Mouse (Mus musculus) retina, embryonic 14.5 days (tissue): ENCODE data around the gene Aif1.

Experiments used
- DNase-seq: peaks from one replicate; pipeline ENCODE4 v3.0.0-alpha.2; 2015; ENCODE audit warnings: low spot score

The Aif1 gene

DNA sequence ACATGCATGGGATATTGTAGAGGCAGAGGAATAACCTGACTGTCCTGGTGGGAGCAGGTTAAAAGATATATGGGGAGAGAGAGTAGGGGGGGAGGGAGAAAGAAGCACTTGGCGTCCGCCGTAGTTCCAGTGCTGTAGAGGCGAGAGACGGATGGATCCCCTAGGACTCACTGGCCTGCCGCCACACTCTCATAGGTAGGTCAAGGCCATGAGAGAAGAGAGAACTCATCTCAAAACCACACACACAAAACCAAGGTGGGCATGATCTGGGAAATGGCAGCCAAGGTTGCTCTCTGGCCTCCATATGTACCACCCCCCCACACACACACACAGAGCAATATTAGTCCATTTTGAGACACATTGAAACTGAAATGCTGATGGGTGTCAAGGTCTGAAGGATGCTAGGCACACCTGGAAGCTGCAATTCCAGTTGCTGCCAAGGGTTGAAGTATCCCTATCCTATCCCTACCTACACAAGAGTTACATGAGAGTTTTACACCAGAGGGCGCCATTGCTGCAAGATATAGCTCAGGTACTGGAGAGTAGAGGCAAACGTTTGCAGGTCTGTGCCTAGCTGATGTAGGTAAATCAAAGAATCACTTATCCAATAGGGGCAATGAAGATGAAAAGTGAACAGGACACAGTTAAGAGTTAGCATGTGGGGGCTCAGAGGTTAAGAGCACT is 9.4 kb downstream of the Aif1 start:
- DNase-seq, result peak; percentile 78

DNA sequence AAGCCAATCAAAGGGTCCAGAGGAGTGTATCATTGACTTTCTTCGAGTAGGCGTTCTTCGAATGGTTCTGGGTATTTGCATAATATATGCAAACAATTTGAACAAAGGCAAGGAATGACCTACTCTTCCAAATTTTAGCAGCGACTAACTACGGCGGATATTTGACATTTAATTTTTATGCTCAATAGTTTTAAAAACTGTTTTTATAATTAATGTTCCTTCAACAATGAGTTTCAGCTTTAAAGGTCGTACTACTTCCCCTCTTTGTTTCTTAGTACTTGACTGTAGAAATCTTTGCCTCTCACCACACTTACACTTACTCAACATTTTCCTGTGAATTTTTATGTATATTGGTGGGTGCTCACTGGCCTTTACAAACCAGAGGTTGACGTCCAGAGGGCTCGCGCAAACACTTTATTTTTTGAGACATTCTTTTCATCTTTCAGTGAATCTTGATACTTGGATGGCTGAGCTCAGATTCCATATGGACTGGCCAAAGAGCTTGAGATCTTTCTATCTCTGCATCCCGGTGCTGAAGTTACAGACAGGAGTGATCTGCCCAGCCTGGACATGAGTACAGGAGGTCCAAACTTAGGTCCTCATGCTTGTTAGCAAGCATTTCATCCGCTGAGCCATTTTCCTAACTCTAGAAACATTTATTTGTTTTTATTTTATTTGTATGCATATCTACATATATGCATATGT is 10.3 kb downstream of the Aif1 start:
- no peak for DNase-seq

DNA sequence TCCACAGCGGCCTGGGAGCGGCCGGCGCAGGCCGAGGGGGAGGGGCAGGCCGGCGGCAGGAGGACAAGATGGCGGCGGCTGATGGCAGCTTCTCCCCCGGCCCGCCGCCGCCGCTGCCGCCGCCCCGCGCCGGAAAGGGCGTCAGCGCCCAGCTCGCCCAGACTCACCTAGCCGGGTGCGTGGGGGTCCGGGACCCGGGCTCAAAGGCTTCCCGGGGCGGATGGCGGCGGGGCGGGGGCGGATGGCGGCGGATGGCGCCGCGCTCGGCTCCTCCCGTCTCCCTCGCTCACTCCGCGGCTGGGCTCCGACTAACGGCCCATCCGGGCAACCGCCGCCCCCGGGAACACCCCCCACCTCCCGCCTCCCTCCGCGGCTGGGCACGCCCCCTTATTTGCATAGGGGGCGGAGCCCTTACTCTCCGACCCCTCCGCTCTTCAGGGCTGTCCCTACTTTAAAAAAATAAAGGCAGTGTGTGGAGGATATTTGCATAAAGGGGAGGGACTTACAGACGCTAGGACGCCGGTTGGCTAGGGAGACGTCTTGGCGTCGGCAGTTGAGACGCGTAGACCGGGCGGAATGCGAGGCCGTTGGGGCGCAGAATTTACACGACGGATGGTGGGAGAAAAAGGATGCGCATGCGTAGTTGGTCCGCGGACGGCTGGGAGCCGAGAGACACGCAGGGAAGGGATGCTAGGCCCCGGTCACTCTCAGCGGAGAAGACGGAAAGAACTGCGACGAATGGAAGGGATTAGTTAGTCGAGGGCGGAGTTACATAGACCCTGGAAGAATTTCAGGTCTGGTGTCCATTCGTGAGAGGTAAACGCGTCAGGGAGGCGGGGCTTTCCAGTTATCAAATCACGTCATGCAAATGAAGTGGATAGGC is 11.1 kb downstream of the Aif1 start, which contains the start of gene Prrc2a:
Prrc2a (minus strand) TSS at position 330 of the 883 bp plus-strand sequence.
- DNase-seq, result peak; percentile 99

DNA sequence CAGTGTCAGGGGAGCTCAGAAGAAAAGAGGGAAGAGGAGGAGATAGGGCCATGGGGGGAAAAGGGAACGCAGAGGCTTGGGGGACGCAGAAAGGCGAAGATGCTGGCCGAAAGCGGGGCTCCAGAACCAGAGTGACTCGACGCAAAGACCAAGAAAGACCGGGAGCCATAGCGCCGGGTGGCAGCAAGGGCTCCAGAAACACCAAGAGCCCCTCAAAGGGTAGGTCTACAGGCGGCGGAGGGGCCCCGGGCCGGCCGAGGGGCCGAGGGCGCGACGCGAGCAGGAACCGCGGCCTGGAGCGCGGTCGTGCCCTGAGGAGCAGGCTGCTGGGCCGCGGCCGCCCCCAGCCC is 11.7 kb downstream of the Aif1 start:
- DNase-seq, result no peak

DNA sequence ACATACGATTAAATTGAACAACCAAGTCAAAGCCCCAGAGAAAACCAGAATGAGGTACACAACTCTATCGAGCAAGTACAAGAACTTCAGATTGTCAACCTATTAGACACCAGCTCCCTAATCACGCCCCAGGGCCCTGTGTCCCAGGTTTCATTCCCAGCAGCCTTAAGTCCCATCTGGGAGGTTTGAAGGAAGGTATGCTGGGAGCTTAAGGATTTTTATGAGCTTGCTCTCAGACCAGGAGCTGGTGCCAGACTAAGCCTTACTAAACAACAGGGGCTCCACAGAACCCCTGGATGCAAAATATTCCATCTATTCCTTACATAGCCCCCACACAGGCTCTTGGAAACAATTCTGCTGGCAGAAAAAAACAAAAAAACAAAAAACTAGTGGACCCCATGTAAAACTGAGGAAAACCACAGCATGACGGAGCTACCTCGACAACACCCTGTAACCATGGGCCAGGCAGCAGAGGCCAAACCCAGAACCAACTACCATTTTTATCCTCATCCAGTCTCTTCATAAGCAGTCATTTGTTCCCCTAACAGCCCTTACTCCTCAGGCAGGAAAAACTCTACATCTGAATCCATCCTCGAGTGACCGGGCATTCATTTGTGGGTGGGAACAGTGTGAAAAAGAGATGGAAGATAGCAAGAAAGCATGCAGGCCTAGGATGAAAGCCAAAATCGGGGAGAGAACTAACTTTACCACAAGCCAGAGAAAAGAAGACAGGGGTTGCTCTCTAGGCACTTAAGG is 12.4 kb downstream of the Aif1 start:
- DNase-seq, result no peak

DNA sequence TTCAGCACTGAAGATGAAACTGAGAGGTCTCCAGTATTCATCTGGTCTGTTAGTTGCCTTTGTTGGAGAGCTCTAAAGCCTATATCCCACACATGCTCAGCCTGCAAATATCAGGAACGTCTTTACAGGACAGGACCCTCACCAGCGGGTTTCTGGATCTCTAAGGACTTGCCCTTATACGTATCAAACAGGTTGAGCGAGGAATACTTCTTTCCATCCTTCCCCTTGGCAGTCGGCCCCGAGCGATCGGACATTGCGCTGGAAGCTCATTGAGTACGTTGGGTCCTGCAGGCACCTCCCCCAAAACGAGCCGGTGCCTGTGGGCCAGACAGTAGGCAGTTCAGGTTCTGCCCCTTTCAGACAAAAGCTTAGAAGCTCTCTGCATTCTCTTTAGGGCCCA is 13.1 kb downstream of the Aif1 start:
- DNase-seq, result no peak

DNA sequence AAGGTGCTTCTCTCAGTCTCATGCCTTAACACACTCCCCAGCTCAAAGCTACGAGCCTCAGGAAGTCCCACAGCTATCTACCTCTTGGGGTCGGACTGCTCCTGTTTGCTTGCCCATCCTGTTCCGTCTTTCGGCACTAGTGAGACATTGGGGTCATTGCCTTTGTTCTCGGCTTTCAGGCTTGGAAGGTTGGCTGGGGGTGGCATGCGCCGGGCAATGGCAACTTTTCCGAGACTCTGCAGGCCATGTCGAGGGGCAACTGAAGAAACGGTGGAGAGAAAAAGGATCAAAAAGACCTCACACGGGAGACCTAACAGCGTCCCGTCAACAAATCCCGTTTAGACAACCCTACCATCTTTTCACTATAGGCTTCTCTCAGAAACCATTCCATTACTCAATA is 13.7 kb downstream of the Aif1 start:
- DNase-seq, result no peak

DNA sequence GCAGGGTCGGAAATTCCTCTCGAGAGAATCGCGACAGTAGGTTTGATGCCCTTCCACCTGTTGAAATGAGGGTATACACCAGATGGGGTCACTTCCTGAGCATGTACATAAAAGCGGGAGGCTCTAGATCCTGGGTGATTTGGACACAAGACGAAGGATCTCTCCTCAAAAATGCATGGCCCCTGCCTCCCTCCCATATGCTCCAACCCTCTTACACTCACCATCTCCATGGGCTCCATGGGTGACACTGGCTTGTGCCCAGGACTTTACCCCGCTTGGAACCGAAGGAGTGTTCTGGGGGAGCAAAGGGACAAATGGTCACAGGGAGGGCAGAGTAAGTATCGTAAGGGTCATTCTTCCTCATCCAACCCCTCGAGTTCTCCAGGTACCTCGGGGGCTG is 14.4 kb downstream of the Aif1 start:
- DNase-seq, result no peak

DNA sequence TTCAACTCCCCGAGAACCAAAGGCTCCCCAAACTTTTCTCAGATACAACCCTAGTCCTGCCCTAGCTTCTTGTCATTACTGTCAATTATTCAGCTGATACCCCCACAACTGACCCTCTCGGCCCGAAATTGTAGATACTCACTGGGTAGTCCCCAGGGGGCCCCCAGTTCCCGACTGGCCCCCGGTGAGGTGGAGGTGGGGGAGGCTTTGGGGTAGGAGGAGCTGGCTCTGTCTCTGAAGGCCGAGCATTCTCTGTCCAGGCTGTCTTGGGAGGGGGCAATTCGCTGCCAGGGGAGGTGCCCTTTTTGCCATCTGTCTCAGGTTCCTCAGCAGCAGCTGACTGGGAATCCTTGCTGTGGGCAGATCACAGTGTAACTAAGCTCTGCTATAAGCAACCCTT is 16.2 kb downstream of the Aif1 start:
- no peak for DNase-seq

DNA sequence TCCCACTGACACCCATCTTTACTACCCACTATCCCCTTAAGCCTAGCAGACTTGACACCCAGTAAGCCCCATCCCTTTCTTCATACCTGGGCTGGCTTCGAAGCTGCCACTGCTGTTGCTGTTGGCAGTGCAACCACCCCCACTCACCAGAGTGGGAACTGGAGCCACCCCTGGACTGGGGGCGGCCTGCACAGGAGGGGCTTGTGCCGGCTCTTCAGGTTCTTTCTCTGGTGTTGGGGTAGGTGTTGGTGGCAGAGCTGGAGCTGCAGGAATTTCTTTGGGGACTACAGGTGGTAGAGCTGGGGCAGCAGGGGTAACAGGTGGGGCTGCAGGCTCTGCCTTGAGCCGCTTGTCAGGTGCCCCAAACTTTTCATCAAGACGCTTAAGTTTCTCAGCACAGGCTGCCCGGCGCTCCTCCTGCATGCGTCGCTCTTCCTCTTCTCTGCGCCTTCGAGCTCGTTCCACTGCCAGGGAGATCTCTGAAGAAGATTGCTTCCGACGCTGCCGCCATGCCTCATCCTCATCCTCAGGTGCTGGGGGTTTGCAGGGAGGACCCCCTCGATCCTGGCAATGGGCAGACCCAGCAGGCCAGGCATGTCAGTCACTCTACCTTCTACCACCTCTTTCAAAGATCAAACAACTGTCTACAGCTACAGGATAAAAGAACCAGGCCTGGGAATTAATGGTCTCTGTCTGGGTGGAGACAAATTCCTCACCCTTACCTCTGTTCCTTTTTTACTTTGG is 16.8 kb downstream of the Aif1 start:
- no peak for DNase-seq

DNA sequence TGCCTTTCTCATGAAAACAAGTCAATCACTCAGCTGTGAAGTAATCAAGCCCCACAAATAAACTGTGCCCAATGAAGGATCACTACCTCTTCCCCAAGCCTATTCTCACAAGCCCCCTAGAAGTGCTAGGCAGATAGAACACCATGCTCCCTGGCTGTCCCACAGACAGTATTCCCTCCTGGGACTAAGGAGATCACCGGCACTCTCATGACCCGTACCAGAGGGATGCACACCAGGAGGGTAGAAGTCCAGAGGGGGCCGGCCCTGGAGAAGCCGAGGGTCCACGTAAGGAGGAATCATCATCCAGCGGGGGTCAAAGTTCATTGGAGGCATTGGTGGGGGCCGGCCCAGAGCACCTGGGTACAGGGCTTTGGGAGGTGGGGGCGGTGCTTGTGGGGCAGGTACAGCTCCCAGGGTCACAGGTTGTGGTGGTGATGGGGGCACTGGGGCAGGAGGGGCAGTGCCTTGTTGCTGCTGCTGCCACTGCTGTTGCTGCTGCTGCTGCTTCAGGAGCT is 18.1 kb downstream of the Aif1 start:
- no peak for DNase-seq

DNA sequence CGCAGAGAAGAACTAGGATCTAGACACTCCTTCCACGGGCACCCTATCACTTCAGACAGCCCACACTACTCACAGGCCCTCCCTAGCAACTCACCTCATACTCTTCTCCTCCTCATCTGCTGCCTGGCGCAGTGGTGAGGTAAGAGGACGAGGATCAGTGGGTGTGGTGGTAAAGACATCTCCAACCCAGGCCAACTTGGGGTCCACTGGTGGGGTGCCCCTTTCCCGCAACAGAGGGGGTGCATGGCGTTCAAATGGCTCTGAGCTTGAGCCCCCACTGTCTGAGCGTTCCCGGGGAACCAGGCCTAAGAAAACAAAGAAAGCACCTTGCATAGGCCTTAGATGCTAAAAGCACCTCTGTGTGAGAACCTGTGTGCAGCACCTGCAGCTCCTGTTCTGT is 18.6 kb downstream of the Aif1 start:
- no peak for DNase-seq

DNA sequence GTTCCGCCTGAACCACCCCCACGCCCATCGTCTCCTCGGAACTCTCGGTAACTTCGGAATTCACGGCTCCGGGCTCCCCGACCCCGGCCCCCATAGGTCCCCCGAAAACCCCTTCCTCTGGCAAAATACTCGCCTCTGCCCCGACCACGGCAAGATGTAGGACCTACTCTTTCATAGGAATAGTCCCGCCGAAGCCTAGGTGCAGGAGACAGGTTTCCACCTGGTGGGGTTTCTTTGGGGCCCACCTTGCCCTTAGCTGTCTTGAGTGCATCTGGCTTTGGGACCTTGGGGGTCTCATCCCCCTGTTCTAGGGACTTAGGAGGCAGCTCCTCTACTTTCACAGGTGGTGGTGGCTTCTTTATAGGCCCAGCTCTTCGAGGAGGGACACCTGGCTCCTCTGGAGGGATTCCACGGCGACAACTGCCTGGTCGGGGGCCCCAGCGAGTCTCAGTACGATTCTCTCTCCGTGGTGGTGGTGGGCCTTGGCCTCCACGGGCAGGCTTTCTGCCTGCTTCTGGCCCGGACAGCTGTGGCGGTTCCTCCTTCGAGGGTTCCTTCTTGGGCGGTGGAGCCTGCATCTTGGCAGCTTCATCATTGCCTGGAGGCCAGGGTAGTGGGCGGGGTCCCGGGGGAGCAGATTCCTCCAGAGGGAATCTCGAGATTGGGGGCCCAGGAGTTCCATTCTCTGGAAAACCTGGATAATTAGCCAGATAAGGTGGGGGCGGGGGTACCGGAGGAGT is 19.2 kb downstream of the Aif1 start:
- no peak for DNase-seq

DNA sequence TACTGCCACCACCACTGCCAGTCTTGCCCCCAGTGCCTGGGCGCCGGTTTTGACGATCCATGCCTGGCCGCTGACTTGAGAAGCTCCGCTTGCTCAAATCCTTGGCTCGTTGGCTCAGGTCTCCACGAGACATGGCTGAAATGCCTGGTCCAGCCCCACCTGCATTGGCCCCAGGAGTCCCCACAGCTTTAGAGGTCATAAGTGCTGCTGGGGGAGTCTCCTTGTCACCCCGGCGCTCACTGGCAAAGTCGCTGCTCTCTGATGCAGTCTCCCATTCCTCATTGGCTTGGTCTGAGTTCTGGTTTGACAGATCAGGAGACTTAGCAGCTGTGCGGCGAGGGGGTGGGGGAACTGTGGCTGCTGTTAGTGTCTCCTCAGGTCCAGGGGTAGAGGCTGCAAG is 20.4 kb downstream of the Aif1 start:
- no peak for DNase-seq

DNA sequence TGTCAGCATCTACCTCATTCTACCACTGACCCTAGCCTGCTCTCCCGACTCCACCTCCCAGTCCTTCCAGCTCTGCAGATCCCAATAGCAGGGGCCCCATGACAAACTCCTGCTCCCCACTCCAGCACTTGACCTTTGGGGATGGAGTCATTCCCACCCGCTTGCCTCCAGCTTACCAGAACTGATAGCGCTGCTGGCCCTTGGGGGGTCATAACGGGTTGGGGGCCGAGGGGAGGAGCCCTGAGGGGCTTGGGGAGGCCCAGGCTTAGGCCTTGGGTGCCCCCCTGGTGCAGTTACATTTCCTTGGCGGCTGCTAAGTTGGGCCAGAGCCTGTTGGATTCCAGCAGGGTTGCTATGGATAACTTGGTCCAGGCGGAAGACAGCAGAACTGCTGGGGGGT is 21.3 kb downstream of the Aif1 start:
- no peak for DNase-seq

DNA sequence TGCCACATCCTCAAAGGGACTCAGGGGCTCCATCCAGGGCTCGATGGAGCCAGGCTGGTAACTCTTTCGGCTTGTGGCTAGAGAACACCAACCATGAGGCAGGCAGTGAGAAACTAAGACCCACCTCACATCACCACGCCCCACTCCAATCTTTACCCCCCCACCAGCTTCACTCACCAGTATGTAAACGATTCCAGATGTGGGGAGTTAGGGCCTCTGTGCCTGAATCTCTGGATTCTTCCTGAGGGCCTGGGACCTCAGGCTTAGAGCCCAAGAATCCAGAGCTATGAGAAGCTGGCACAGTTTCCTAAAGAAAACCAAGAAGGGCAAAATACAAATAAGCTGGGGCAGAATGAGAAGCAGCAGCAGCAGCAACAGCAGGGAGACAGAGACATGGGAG is 21.9 kb downstream of the Aif1 start:
- no peak for DNase-seq

DNA sequence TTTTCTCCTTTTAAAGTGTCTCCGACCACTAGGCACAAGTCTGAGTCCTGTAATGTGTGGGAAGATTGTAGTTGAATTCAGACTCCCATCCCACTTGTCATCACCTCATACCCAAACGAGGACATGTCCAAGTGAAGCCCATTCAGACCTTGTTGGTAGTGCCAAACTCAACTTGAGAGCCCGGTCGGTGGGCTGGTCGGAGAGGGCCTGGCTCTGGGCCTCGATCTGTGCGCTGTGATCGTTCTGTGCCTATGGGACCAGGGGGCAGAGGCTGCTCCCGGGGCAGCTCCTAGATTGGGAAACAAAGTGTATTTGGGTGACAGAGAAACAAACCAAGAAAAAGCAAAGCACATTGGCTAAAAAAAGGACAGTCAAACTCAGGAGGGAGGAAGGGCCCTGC is 22.8 kb downstream of the Aif1 start:
- DNase-seq, result no peak

DNA sequence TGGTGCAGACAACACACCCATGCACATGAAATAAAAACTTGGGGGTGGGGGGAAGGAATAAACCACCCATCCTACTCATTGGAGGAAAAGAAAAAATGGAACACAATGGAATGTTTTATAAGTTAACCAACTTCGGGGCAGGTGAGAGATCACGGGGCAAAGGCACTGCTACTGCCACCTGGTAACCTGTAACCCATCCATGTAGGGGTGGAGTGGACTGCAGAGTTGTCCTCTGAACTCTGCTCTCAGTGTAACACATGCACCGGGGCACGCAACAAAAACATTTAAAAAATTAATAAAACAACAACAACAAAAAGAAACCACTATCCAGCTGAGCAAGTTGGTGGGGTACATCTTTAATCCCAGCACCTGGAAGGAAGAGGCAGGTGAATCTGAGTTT is 23.7 kb downstream of the Aif1 start:
- DNase-seq, result no peak

DNA sequence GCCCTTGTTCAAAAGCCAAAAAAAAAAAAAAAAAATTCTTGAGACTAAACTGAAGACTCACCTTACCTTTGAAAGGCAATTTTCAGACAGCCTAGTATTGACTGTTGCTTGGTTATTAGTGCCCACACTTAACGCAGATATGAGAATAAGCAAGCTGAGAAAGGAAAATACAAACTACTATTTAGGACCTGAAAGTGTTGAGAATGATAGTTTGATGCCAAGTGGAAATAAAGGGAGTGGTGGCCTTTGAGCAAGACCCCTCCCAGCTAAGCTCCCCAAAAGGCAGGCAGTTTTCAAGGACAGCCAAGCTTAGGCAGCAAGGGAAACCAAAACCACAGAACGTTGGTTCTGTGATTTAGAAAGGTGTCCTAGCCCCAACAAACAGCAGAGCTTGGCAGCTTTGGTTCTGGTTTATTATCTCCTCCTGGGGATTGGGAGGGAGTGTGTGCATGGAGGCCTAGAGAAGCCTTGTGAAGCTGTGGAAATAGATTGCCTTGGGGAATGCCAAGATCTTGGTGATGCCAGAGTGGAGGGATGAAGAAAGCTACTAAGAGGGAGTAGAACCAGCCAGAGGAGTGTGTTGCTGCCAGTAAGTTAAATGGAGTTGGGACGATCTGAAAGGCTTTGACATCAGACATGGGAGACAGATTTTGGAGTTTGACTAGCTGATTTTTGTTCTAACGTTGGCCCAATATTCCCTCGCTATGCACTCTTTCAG is 27.8 kb downstream of the Aif1 start:
- peak; percentile 13 for DNase-seq

DNA sequence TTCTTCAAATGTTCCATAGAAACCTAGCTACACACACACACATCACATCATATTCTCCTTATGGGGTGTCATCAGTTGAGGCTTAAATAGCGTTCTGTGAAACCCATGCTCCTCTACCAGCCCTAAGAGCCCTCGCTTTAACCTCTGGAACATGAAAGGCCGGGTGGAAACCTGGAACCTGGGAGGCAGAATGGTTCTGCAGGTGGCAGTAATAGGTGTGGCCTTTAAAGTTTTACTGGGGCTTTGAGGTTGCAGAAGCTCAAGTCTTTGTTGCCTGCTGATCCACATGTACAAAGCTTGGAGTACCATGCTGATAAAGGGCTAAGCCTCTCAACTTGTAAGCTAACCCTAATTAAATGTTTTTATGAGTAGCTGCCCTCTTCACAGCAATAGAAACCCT is 28.5 kb downstream of the Aif1 start:
- DNase-seq, result no peak
